In genomic region chr15:99597596-99597995, GRCm38 (mm10) we compare ENCODE assay signal across 24 mouse cellular contexts. TPM values are rescaled to one million over a fixed set of nuclear protein-coding genes. Genes with fewer than 3 reads are reported as not detected.
DNase-seq lines count a peak whose midpoint lies in the region; ATAC-seq and TF ChIP-seq lines count a peak whose summit lies in the region.
"Had no signal": no experiment of that assay in that cellular context is flagged by ENCODE, and none has a peak within 500 bp of the region (broad histone marks: within the 10 kb centered on the region; RNA-seq: fewer than 3 reads in every experiment).

No protein-coding gene starts in this region.

- H3K4me2 ChIP-seq in forebrain, embryonic 12.5 days = no peak overlapping the region
- H3K4me2 ChIP-seq in kidney, embryonic 16.5 days (replicated peaks; ENCODE audit: low read depth, low read length) = no peak overlapping the region
- H3K4me2 ChIP-seq: embryonic facial prominence, embryonic 15.5 days; intestine, embryonic 15.5 days had no signal

- no peak overlapping the region for H3K4me3 ChIP-seq in cerebellum, adult 2 months (replicated peaks; ENCODE audit: insufficient read depth, low read depth, low read length)
- no peak overlapping the region for H3K4me3 ChIP-seq in forebrain, embryonic 12.5 days (replicated peaks)
- H3K4me3 ChIP-seq in forebrain, embryonic 10.5 days = no peak overlapping the region
- no peak overlapping the region for H3K4me3 ChIP-seq in kidney, embryonic 16.5 days (ENCODE audit: low read length)
- H3K4me3 ChIP-seq: embryonic facial prominence, embryonic 15.5 days; erythroblast, embryonic 14.5 days; heart, embryonic 10.5 days; intestine, embryonic 15.5 days had no signal

- H3K27ac ChIP-seq in cerebellum, adult 2 months (ENCODE audit: insufficient read depth, low read length) = peak overlapping the region; percentile 69
- no peak overlapping the region for H3K27ac ChIP-seq in forebrain, embryonic 12.5 days
- no peak overlapping the region for H3K27ac ChIP-seq in forebrain, embryonic 10.5 days
- no peak overlapping the region for H3K27ac ChIP-seq in kidney, embryonic 16.5 days (ENCODE audit: low read length)
- H3K27ac ChIP-seq: embryonic facial prominence, embryonic 15.5 days; heart, embryonic 10.5 days; intestine, embryonic 15.5 days had no signal

- no peaks in the 10 kb centered on the region for H3K36me3 ChIP-seq in forebrain, embryonic 12.5 days (replicated peaks)
- no peaks in the 10 kb centered on the region for H3K36me3 ChIP-seq in forebrain, embryonic 10.5 days (replicated peaks)
- no peaks in the 10 kb centered on the region for H3K36me3 ChIP-seq in kidney, embryonic 16.5 days (ENCODE audit: insufficient read depth, low read length)
- H3K36me3 ChIP-seq: embryonic facial prominence, embryonic 15.5 days; heart, embryonic 10.5 days; intestine, embryonic 15.5 days had no signal

- H3K9me3 ChIP-seq in forebrain, embryonic 12.5 days = no peaks in the 10 kb centered on the region
- H3K9me3 ChIP-seq in forebrain, embryonic 10.5 days = no peaks in the 10 kb centered on the region
- H3K9me3 ChIP-seq in kidney, embryonic 16.5 days (ENCODE audit: low read length) = no peaks in the 10 kb centered on the region
- H3K9me3 ChIP-seq: embryonic facial prominence, embryonic 15.5 days; heart, embryonic 10.5 days; intestine, embryonic 15.5 days had no signal

- H3K27me3 ChIP-seq in cerebellum, adult 2 months (ENCODE audit: control insufficient read depth, insufficient read depth, low read length) = no peaks in the 10 kb centered on the region
- H3K27me3 ChIP-seq in forebrain, embryonic 12.5 days = peaks cover 73% of the 10 kb centered on the region
- H3K27me3 ChIP-seq in forebrain, embryonic 10.5 days (ENCODE audit: poor library complexity, severe bottlenecking) = peaks cover 91% of the 10 kb centered on the region
- H3K27me3 ChIP-seq in kidney, embryonic 16.5 days (ENCODE audit: insufficient read depth, low read length) = peaks cover 44% of the 10 kb centered on the region

- TF ChIP-seq POLR2A in cerebellum, adult 2 months (IDR thresholded peaks at IDR 0.05; ENCODE audit: borderline replicate concordance, insufficient read depth, low read length) = no peak

- DNase-seq in cerebellum, adult 2 months = no peak
- no peak for DNase-seq in cerebellum, postnatal 4 days (ENCODE audit: low spot score in 2 of 2)
- DNase-seq in forebrain, embryonic 10.5 days (ENCODE audit: extremely low spot score, low spot score) = no peak
- peak; percentile 7 for DNase-seq in kidney, postnatal 10 days
- DNase-seq in 3134 (ENCODE audit: extremely low read depth, insufficient read length, low spot score) = peak; percentile 54
- DNase-seq: adrenal gland, postnatal 10 days; cerebellum, adult 11 months; embryo, embryonic 11 days; gastrocnemius, postnatal 10 days; heart, adult 18-20 months; heart, postnatal 10 days; heart, postnatal 4 days; kidney, adult 18-20 months had no signal

- 0 out of 2 replicates have a peak overlapping the region, but pooled peaks have one; percentile 5 for H3K9ac ChIP-seq in forebrain, embryonic 12.5 days
- H3K9ac ChIP-seq in kidney, embryonic 16.5 days (replicated peaks; ENCODE audit: low read length) = no peak overlapping the region
- H3K9ac ChIP-seq: embryonic facial prominence, embryonic 15.5 days; intestine, embryonic 15.5 days had no signal

- peaks cover 45% of the 10 kb centered on the region for H3K4me1 ChIP-seq in cerebellum, adult 2 months (ENCODE audit: control insufficient read depth, insufficient read depth, low read length)
- H3K4me1 ChIP-seq in forebrain, embryonic 12.5 days = peaks cover 42% of the 10 kb centered on the region
- H3K4me1 ChIP-seq in forebrain, embryonic 10.5 days = peaks cover 62% of the 10 kb centered on the region
- peaks cover 27% of the 10 kb centered on the region for H3K4me1 ChIP-seq in kidney, embryonic 16.5 days (ENCODE audit: insufficient read depth, low read length)

- TF ChIP-seq CTCF in cerebellum, adult 2 months (IDR thresholded peaks at IDR 0.05; ENCODE audit: borderline replicate concordance, insufficient read depth, low read depth, low read length) = no peak

- 88% methylated on average over 8 of the region's 8 CpGs for WGBS in cerebellum, adult 2 months
- 56% methylated on average over 8 of the region's 8 CpGs for WGBS in forebrain, embryonic 12.5 days
- WGBS in forebrain, embryonic 10.5 days = 51% methylated on average over 8 of the region's 8 CpGs
- WGBS in kidney, embryonic 16.5 days = 55% methylated on average over 8 of the region's 8 CpGs

- no peak for ATAC-seq in forebrain, embryonic 12.5 days (ENCODE audit: low FRiP score)
- ATAC-seq in kidney, embryonic 16.5 days (ENCODE audit: low FRiP score, low TSS enrichment) = no peak
- ATAC-seq: forebrain, embryonic 16.5 days; intestine, embryonic 15.5 days had no signal

RNA-seq across cellular contexts. Expression of gene Aqp6, which starts 3.6 kb away (rescaled TPM):
- polyA plus RNA-seq in cerebellum, adult 2 months (2012; rRNA removed) = 29.0 and 38.4 TPM in 2 replicates
- not detected in 2 replicates for polyA plus RNA-seq in forebrain, embryonic 12.5 days (2016; fragmentation: Nextera tagmentation; extraction: Ambion mirVana)
- not detected in 2 replicates for polyA plus RNA-seq in forebrain, embryonic 10.5 days (2016; fragmentation: Nextera tagmentation; extraction: Ambion mirVana)
- polyA plus RNA-seq in kidney, embryonic 16.5 days (2015; fragmentation: Nextera tagmentation; extraction: Ambion mirVana) = 0.10 TPM in 1 of 2 replicates, not detected in the other
- polyA plus RNA-seq: C2C12; embryonic facial prominence, embryonic 11.5 days; embryonic facial prominence, embryonic 15.5 days; erythroblast, embryonic 14.5 days; forebrain, embryonic 11.5 days; forebrain, embryonic 16.5 days; heart, embryonic 10.5 days; heart, embryonic 14.5 days; intestine, embryonic 15.5 days had no signal

RNA-seq across cellular contexts. Expression of gene Aqp5, which starts 7.0 kb away (rescaled TPM):
- 0.36 and 0.56 TPM in 2 replicates for polyA plus RNA-seq in cerebellum, adult 2 months (2012; rRNA removed)
- 0.22 and 0.69 TPM in 2 replicates for polyA plus RNA-seq in forebrain, embryonic 12.5 days (2016; fragmentation: Nextera tagmentation; extraction: Ambion mirVana)
- polyA plus RNA-seq in forebrain, embryonic 10.5 days (2016; fragmentation: Nextera tagmentation; extraction: Ambion mirVana) = not detected in 2 replicates
- polyA plus RNA-seq in kidney, embryonic 16.5 days (2015; fragmentation: Nextera tagmentation; extraction: Ambion mirVana) = 3.7 and 5.0 TPM in 2 replicates
- polyA plus RNA-seq: embryonic facial prominence, embryonic 11.5 days; erythroblast, embryonic 14.5 days had no signal

RNA-seq across cellular contexts. Expression of gene Aqp2, which starts 18.7 kb away (rescaled TPM):
- 0.23 and 0.43 TPM in 2 replicates for polyA plus RNA-seq in cerebellum, adult 2 months (2012; rRNA removed)
- not detected in 2 replicates for polyA plus RNA-seq in forebrain, embryonic 12.5 days (2016; fragmentation: Nextera tagmentation; extraction: Ambion mirVana)
- polyA plus RNA-seq in forebrain, embryonic 10.5 days (2016; fragmentation: Nextera tagmentation; extraction: Ambion mirVana) = not detected in 2 replicates
- 109 and 159 TPM in 2 replicates for polyA plus RNA-seq in kidney, embryonic 16.5 days (2015; fragmentation: Nextera tagmentation; extraction: Ambion mirVana)
- polyA plus RNA-seq: embryonic facial prominence, embryonic 11.5 days; embryonic facial prominence, embryonic 15.5 days; erythroblast, embryonic 14.5 days; forebrain, embryonic 11.5 days; forebrain, embryonic 16.5 days; heart, embryonic 14.5 days; intestine, embryonic 15.5 days had no signal

RNA-seq across cellular contexts. Expression of gene Racgap1, which starts 53.9 kb away (rescaled TPM):
- polyA plus RNA-seq in cerebellum, adult 2 months (2012; rRNA removed) = 15.5 and 15.6 TPM in 2 replicates
- polyA plus RNA-seq in forebrain, embryonic 12.5 days (2016; fragmentation: Nextera tagmentation; extraction: Ambion mirVana) = 230 and 251 TPM in 2 replicates
- 193 and 201 TPM in 2 replicates for polyA plus RNA-seq in forebrain, embryonic 10.5 days (2016; fragmentation: Nextera tagmentation; extraction: Ambion mirVana)
- 143 and 157 TPM in 2 replicates for polyA plus RNA-seq in kidney, embryonic 16.5 days (2015; fragmentation: Nextera tagmentation; extraction: Ambion mirVana)

Comparison
In these comparisons a context has a peak if more than half of its experiments do, and no peak if none do; other contexts are left out.
1. DNase-seq: peak in kidney, postnatal 10 days (single experiment) and 3134 (single experiment); none in cerebellum, adult 2 months (0 of 2), cerebellum, postnatal 4 days (0 of 2) and forebrain, embryonic 10.5 days (single experiment).
2. RNA of gene Aqp6, which starts 3.6 kb away (polyA plus RNA-seq): 29.0 to 38.4 TPM in cerebellum, adult 2 months; not detected in forebrain, embryonic 12.5 days, not detected in forebrain, embryonic 10.5 days and 0.10 TPM in kidney, embryonic 16.5 days; every median in the first group is over 10 times any median in the second.
3. RNA of gene Aqp2, which starts 18.7 kb away (polyA plus RNA-seq): 109 to 159 TPM in kidney, embryonic 16.5 days; 0.23 to 0.43 TPM in cerebellum, adult 2 months, not detected in forebrain, embryonic 12.5 days and not detected in forebrain, embryonic 10.5 days; every median in the first group is over 10 times any median in the second.